Mouse (Mus musculus) limb, embryonic 12.5 days (tissue): Measurements from ENCODE around the gene Auts2. TPM values are rescaled to one million over a fixed set of nuclear protein-coding genes. Genes with fewer than 3 reads are reported as not detected.

Experiments
- ATAC-seq: fragments of 200-750 bp; cut with Nextera tagmentation; 2 replicates; pipeline ENCODE4 v1.8.0; 2017; ENCODE audit warnings: low read depth, moderate TSS enrichment; ENCODE audit not compliant: insufficient number of reproducible peaks, insufficient read depth, low FRiP score, low TSS enrichment
- H3K27ac ChIP-seq: fragments of 300-500 bp; sonication (generic); 2 replicates; pipeline ENCODE4 v1.5.1; 2016; ENCODE audit warnings: mild to moderate bottlenecking, moderate library complexity
- H3K27me3 ChIP-seq: fragments of 300-500 bp; sonication (generic); 2 replicates; pipeline ENCODE4 v1.6.1; 2016; ENCODE audit warnings: mild to moderate bottlenecking, moderate library complexity
- H3K36me3 ChIP-seq: fragments of 300-500 bp; sonication (generic); 2 replicates; pipeline ENCODE4 v1.6.1; 2016; ENCODE audit warnings: mild to moderate bottlenecking, moderate library complexity
- H3K4me1 ChIP-seq: fragments of 300-500 bp; sonication (generic); replicated peaks from 2 replicates; pipeline ENCODE4 v1.6.1; 2016
- H3K4me2 ChIP-seq: fragments of 300-500 bp; sonication (generic); 2 replicates; pipeline ENCODE4 v1.6.1; 2016; ENCODE audit warnings: mild to moderate bottlenecking, moderate library complexity
- H3K4me3 ChIP-seq: fragments of 300-500 bp; sonication (generic); replicated peaks from 2 replicates; pipeline ENCODE4 v1.5.1; 2016; ENCODE audit warnings: mild to moderate bottlenecking
- H3K9ac ChIP-seq: fragments of 300-500 bp; sonication (generic); replicated peaks from 2 replicates; pipeline ENCODE4 v1.6.1; 2016; ENCODE audit warnings: mild to moderate bottlenecking, moderate library complexity
- H3K9me3 ChIP-seq: fragments of 300-500 bp; sonication (generic); 2 replicates; pipeline ENCODE4 v1.6.1; 2016; ENCODE audit warnings: mild to moderate bottlenecking, moderate library complexity
- WGBS: fragments of 180-500 bp; shearing (Covaris S2); methylation state at CpG from one replicate; pipeline ENCODE4 v1.1.7; 2016; 5-methylcytosine and 5-hydroxymethylcytosine counted together
- polyA plus RNA-seq: library from polyadenylated mRNA; unstranded; fragments of >200 nt; fragmentation: Nextera tagmentation; extraction: Ambion mirVana; gene quantifications from 2 replicates; pipeline ENCODE4 v1.2.1, GENCODE M21; 2016

Auts2 gene
- polyA plus RNA-seq, 1 experiment from 2014 or later = 66.4 TPM

GRCm38 (mm10) chr5:132074724-132075374 lies 468.3 kb downstream of the Auts2 start:
- no peaks in the 10 kb centered on the region for H3K36me3 ChIP-seq
- H3K9ac ChIP-seq = no peak overlapping the region
- H3K4me3 ChIP-seq = peak overlapping the region; percentile 5; the same call in 1 of the 2 replicates
- ATAC-seq = peak; percentile 41; the same call in 1 of the 2 replicates
- H3K4me1 ChIP-seq = peaks cover 53% of the 10 kb centered on the region
- peaks cover 3% of the 10 kb centered on the region; the same call in 1 of the 2 replicates for H3K9me3 ChIP-seq
- H3K27ac ChIP-seq = peak overlapping the region; percentile 57; the same call in 1 of the 2 replicates
- peaks cover 18% of the 10 kb centered on the region for H3K27me3 ChIP-seq
- 10% methylated on average over 19 of the region's 19 CpGs for WGBS
- H3K4me2 ChIP-seq = peak overlapping the region; percentile 46

DNA sequence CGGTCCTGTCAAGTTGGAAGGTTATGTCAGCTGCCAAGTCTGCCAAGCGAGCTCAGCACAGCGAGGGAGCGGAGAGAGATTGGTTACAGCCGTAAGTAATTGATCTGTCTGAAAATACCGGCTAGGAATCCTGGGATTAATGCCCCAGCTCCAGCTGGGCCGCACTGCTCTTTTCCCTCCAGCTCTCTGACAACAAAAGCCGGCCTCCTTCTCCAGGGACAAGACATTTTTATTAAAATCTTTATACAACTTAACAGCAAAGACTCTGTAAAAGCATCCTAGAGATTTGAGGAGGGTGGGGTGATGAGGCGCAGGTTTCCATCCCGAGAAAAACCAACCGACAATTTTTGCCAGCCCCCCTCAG lies 468.8 kb downstream of the Auts2 start:
- no peak overlapping the region for H3K9ac ChIP-seq
- peak; percentile 58; the same call in 1 of the 2 replicates for ATAC-seq
- peak overlapping the region; percentile 5; the same call in 1 of the 2 replicates for H3K4me3 ChIP-seq
- H3K9me3 ChIP-seq = peaks cover 3% of the 10 kb centered on the region; the same call in 1 of the 2 replicates
- H3K27ac ChIP-seq = peak overlapping the region; percentile 57
- 7% methylated on average over 11 of the region's 11 CpGs for WGBS
- H3K4me2 ChIP-seq = peak overlapping the region; percentile 46
- H3K4me1 ChIP-seq = peaks cover 53% of the 10 kb centered on the region
- H3K36me3 ChIP-seq = no peaks in the 10 kb centered on the region
- H3K27me3 ChIP-seq = peaks cover 18% of the 10 kb centered on the region

DNA sequence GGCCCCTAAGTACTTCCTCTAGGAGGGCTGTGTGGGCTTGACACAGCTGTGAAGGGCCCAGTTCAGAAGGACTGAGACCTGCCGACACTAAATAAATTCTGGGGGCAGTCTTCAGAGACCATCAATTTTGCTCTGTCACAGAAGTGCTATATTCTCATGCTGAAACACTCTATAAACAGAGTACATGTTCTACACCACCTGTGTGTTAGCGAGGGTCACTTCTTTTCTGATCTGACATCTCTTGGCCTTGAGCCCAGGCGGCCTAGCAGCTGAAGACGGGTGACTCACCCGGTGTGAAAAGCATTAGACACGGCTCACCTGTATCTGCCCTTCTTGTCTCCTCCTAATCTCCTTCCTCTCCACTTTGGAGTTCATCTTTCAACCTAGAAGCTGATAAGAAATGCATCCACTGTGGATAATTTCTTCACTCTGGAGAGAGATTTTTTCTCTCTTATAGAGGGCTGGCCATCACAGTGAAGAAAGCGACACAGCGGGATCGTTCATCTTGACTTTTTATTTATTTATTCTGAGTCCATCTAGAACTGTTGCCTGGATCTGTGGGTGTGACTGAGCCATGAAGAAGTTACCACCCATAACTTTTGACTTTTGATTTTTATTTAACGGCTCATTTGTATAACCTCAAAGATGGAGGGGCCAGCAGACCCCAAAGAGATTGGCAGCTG lies 469.3 kb downstream of the Auts2 start:
- no peak overlapping the region for H3K9ac ChIP-seq
- peaks cover 53% of the 10 kb centered on the region for H3K4me1 ChIP-seq
- no peaks in the 10 kb centered on the region for H3K36me3 ChIP-seq
- 0 out of 2 replicates have a peak, but pooled peaks have one; percentile 16 for ATAC-seq
- peaks cover 18% of the 10 kb centered on the region for H3K27me3 ChIP-seq
- peak overlapping the region; percentile 46 for H3K4me2 ChIP-seq
- H3K4me3 ChIP-seq = no peak overlapping the region
- 37% methylated on average over 10 of the region's 10 CpGs for WGBS
- peak overlapping the region; percentile 57 for H3K27ac ChIP-seq
- H3K9me3 ChIP-seq = peaks cover 5% of the 10 kb centered on the region; the same call in 1 of the 2 replicates

- Histone ChIP-seq H3K27me3 (peaks cover 18% of the 10 kb centered on the region), H3K9ac (no peak overlapping the region), H3K27ac (no peak overlapping the region), H3K4me3 (no peak overlapping the region), H3K9me3 (peaks cover 6% of the 10 kb centered on the region; the same call in 1 of the 2 replicates), H3K36me3 (no peaks in the 10 kb centered on the region), H3K4me2 (no peak overlapping the region), H3K4me1 (peaks cover 66% of the 10 kb centered on the region)
- WGBS = 8% methylated on average over 4 of the region's 4 CpGs
- ATAC-seq = no peak
Measured at GRCm38 (mm10) chr5:132072356-132072755, 470.8 kb downstream of the Auts2 start.

- Histone ChIP-seq H3K4me1 (peaks cover 40% of the 10 kb centered on the region), H3K9me3 (peaks cover 6% of the 10 kb centered on the region; the same call in 1 of the 2 replicates), H3K27ac (no peak overlapping the region), H3K36me3 (no peaks in the 10 kb centered on the region), H3K9ac (no peak overlapping the region), H3K4me2 (0 out of 2 replicates have a peak overlapping the region, but pooled peaks have one; percentile 17), H3K27me3 (peaks cover 12% of the 10 kb centered on the region), H3K4me3 (no peak overlapping the region)
- peak; percentile 90 for ATAC-seq
- WGBS = 15% methylated on average over 10 of the region's 10 CpGs
Measured at GRCm38 (mm10) chr5:132067750-132068739, 475.1 kb downstream of the Auts2 start.

DNA sequence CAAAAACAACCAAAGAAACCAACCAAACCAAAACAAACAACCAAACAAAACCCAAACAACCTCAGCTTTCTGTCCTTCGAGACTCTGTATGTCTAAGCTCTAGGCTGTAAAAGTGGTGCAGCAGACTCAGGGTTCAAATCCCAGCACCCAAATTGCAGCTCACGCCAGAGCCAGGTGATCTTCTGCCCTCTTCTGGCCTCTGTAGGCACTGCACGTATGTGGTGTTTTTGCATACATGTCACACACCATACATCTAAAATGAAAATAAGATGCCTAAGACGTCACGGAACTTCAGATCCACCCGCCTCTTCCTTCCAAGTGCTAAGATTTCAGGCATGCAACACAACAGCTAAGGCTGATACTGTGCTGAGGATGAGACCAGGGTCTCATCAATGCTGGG lies 483.0 kb downstream of the Auts2 start:
- Histone ChIP-seq H3K9ac (no peak overlapping the region), H3K9me3 (peaks cover 4% of the 10 kb centered on the region; the same call in 1 of the 2 replicates), H3K27me3 (peaks cover 11% of the 10 kb centered on the region), H3K36me3 (no peaks in the 10 kb centered on the region), H3K4me3 (no peak overlapping the region), H3K27ac (no peak overlapping the region), H3K4me1 (peaks cover 6% of the 10 kb centered on the region; the same call in 1 of the 2 replicates), H3K4me2 (no peak overlapping the region)
- WGBS = 84% methylated on average over 6 of the region's 6 CpGs
- ATAC-seq = no peak

DNA sequence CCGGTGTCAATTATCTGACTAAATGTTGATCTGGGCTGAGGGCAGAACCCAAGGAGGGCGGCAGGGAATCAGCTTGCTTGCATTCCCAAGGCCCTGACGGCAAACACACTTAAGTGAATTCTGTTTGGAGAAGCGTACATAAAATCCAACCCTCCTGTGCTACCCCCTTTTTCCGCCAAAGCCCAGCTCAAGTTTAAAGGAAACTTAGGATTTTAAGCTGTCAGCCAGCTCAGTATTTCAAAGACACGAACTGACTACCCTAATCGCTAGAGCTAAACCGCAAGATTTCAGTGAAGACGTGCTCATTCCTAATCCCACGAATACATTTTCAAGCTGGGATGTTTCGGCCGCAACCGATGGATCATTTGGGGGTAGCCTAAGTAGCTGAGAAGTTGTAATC lies 490.5 kb downstream of the Auts2 start:
- 0 out of 2 replicates have a peak, but pooled peaks cover 5% of the 10 kb centered on the region for H3K27me3 ChIP-seq
- peaks cover 17% of the 10 kb centered on the region for H3K4me1 ChIP-seq
- H3K36me3 ChIP-seq = peaks cover 12% of the 10 kb centered on the region; the same call in 1 of the 2 replicates
- WGBS = 52% methylated on average over 13 of the region's 13 CpGs
- no peaks in the 10 kb centered on the region for H3K9me3 ChIP-seq
- no peak overlapping the region for H3K4me3 ChIP-seq
- H3K27ac ChIP-seq = no peak overlapping the region
- no peak overlapping the region for H3K4me2 ChIP-seq
- no peak for ATAC-seq
- no peak overlapping the region for H3K9ac ChIP-seq

GRCm38 (mm10) chr5:132039584-132039983 lies 503.6 kb downstream of the Auts2 start:
- no peak overlapping the region for H3K4me2 ChIP-seq
- H3K27ac ChIP-seq = no peak overlapping the region
- WGBS = 94% methylated on average over 6 of the region's 6 CpGs
- no peaks in the 10 kb centered on the region for H3K4me1 ChIP-seq
- no peak for ATAC-seq
- H3K36me3 ChIP-seq = no peaks in the 10 kb centered on the region
- H3K4me3 ChIP-seq = no peak overlapping the region
- no peak overlapping the region for H3K9ac ChIP-seq
- H3K9me3 ChIP-seq = no peaks in the 10 kb centered on the region
- no peaks in the 10 kb centered on the region for H3K27me3 ChIP-seq

DNA sequence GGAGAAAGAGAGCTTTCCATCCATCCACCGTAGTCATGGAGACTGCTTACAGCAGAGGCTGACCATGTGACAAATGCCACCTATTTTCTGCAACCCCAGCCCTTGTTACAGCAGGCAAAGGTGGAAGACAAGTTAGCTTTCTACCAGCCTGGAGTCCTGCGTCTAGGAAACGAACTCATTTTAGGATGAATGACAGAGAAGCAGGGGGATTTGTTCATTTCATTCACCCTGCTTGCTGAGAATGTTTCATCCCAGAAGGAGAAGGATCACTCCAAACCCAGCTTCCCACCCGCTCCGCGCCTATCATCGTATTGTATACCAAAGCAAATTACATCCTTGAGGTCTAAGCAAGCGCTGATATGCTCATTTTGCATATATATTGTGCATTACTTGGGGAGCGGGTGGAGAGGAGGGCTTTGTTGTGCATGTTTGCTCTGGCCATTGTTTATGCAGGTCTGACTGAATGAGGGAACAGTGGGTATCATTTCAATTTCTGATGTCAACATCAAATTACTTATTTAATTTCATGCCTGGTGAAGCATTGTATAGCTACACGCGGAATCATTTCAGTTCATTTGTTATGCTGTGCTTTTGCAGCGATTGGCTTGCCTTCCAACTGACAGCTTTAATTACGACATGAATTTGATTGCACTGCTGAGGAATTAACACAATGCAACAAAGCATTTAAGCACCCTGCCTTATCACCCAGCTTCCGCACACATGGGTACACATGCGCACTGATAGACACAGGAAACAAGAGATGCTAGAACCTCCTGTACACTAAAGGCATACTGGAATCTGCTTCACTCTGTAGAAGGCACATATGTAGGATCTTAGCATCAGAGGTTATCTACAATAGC lies 509.4 kb downstream of the Auts2 start:
- H3K36me3 ChIP-seq = no peaks in the 10 kb centered on the region
- ATAC-seq = no peak
- no peak overlapping the region for H3K27ac ChIP-seq
- H3K9me3 ChIP-seq = no peaks in the 10 kb centered on the region
- no peak overlapping the region for H3K9ac ChIP-seq
- H3K4me2 ChIP-seq = no peak overlapping the region
- WGBS = 93% methylated on average over 15 of the region's 15 CpGs
- H3K4me3 ChIP-seq = no peak overlapping the region
- peaks cover 11% of the 10 kb centered on the region; the same call in 1 of the 2 replicates for H3K4me1 ChIP-seq
- no peaks in the 10 kb centered on the region for H3K27me3 ChIP-seq

- Histone ChIP-seq H3K9ac (no peak overlapping the region), H3K36me3 (no peaks in the 10 kb centered on the region), H3K4me3 (no peak overlapping the region), H3K27ac (no peak overlapping the region), H3K4me1 (peaks cover 11% of the 10 kb centered on the region; the same call in 1 of the 2 replicates), H3K4me2 (no peak overlapping the region), H3K9me3 (no peaks in the 10 kb centered on the region), H3K27me3 (no peaks in the 10 kb centered on the region)
- ATAC-seq = no peak
- WGBS = 33% methylated on average over 15 of the region's 15 CpGs
Measured at GRCm38 (mm10) chr5:132030941-132031531, 512.1 kb downstream of the Auts2 start.
